In genomic region chr4:130793180-130793501, GRCm38 (mm10) we compare ENCODE assay signal across 9 mouse cellular contexts. TPM values are rescaled to one million over a fixed set of nuclear protein-coding genes. Genes with fewer than 3 reads are reported as not detected.
DNase-seq lines count a peak whose midpoint lies in the region; ATAC-seq and TF ChIP-seq lines count a peak whose summit lies in the region.
"Had no signal": no experiment of that assay in that cellular context is flagged by ENCODE, and none has a peak within 500 bp of the region (broad histone marks: within the 10 kb centered on the region; RNA-seq: fewer than 3 reads in every experiment).

No protein-coding gene starts in this region.

- peak overlapping the region; percentile 79 for H3K9ac ChIP-seq in kidney, postnatal 0 days (ENCODE audit: low read depth, low read length)
- peak overlapping the region; percentile 97 for H3K9ac ChIP-seq in embryonic facial prominence, embryonic 14.5 days (ENCODE audit: low read depth, low read length)
- H3K9ac ChIP-seq in intestine, embryonic 14.5 days (ENCODE audit: low read length): peak overlapping the region; percentile 93

- DNase-seq in kidney, postnatal 0 days (ENCODE audit: low spot score): no peak
- no peak for DNase-seq in kidney, adult 11 months
- no peak for DNase-seq in embryonic facial prominence, embryonic 14.5 days (ENCODE audit: low spot score)
- no peak for DNase-seq in intestine, embryonic 14.5 days (ENCODE audit: low spot score)
- no peak for DNase-seq in spleen, postnatal 4 days (ENCODE audit: low spot score in 2 of 2)
- DNase-seq in spleen, postnatal 14 days (ENCODE audit: low spot score in 2 of 2): no peak
- DNase-seq in spleen, postnatal 36 days (ENCODE audit: low spot score in 2 of 2): no peak
- DNase-seq: kidney, adult 9 months had no signal

- no peaks in the 10 kb centered on the region for H3K36me3 ChIP-seq in kidney, postnatal 0 days (ENCODE audit: insufficient read depth, low read length)
- no peaks in the 10 kb centered on the region for H3K36me3 ChIP-seq in embryonic facial prominence, embryonic 14.5 days (ENCODE audit: control insufficient read depth, insufficient read depth, low read length)
- no peaks in the 10 kb centered on the region for H3K36me3 ChIP-seq in intestine, embryonic 14.5 days (ENCODE audit: control insufficient read depth, insufficient read depth, low read length)
- no peaks in the 10 kb centered on the region for H3K36me3 ChIP-seq in myocyte (ENCODE audit: control insufficient read depth, insufficient read depth)

- peak overlapping the region; percentile 96 for H3K4me2 ChIP-seq in kidney, postnatal 0 days (ENCODE audit: low read length)
- peak overlapping the region; percentile 95 for H3K4me2 ChIP-seq in embryonic facial prominence, embryonic 14.5 days (ENCODE audit: low read depth, low read length)
- peak overlapping the region; percentile 93 for H3K4me2 ChIP-seq in intestine, embryonic 14.5 days (ENCODE audit: low read length)
- H3K4me2 ChIP-seq in myocyte (ENCODE audit: low read depth): peak overlapping the region; percentile 75

- no peak overlapping the region for H3K27ac ChIP-seq in kidney, postnatal 0 days
- H3K27ac ChIP-seq in embryonic facial prominence, embryonic 14.5 days (replicated peaks; ENCODE audit: low read depth, low read length): no peak overlapping the region
- H3K27ac ChIP-seq in intestine, embryonic 14.5 days (ENCODE audit: low read depth): no peak overlapping the region

- no peaks in the 10 kb centered on the region for H3K9me3 ChIP-seq in kidney, postnatal 0 days (replicated peaks; ENCODE audit: low read length)
- H3K9me3 ChIP-seq in embryonic facial prominence, embryonic 14.5 days (ENCODE audit: control insufficient read depth, low read length): no peaks in the 10 kb centered on the region
- no peaks in the 10 kb centered on the region for H3K9me3 ChIP-seq in intestine, embryonic 14.5 days (ENCODE audit: control insufficient read depth, low read length)

- no peak for TF ChIP-seq CTCF in kidney, postnatal 0 days (IDR thresholded peaks at IDR 0.05; ENCODE audit: low read depth)

- H3K4me3 ChIP-seq in kidney, postnatal 0 days (replicated peaks; ENCODE audit: low read depth, low read length): peak overlapping the region; percentile 78
- peak overlapping the region; percentile 88 for H3K4me3 ChIP-seq in embryonic facial prominence, embryonic 14.5 days (ENCODE audit: low read depth, low read length)
- H3K4me3 ChIP-seq in intestine, embryonic 14.5 days (ENCODE audit: low read depth, low read length): peak overlapping the region; percentile 82
- peak overlapping the region; percentile 12 for H3K4me3 ChIP-seq in myocyte

- H3K4me1 ChIP-seq in kidney, postnatal 0 days (replicated peaks; ENCODE audit: insufficient read depth, low read length): peaks cover 20% of the 10 kb centered on the region
- peaks cover 24% of the 10 kb centered on the region for H3K4me1 ChIP-seq in embryonic facial prominence, embryonic 14.5 days (ENCODE audit: control insufficient read depth, insufficient read depth, low read length)
- peaks cover 27% of the 10 kb centered on the region for H3K4me1 ChIP-seq in intestine, embryonic 14.5 days (replicated peaks; ENCODE audit: control insufficient read depth, insufficient read depth, low read length)

- WGBS in kidney, postnatal 0 days: 21% methylated on average over 7 of the region's 7 CpGs
- WGBS in embryonic facial prominence, embryonic 14.5 days: 39% methylated on average over 7 of the region's 7 CpGs
- 46% methylated on average over 7 of the region's 7 CpGs for WGBS in intestine, embryonic 14.5 days

- H3K79me2 ChIP-seq in myocyte (ENCODE audit: control insufficient read depth, insufficient read depth): no peaks in the 10 kb centered on the region

- H3ac ChIP-seq in myocyte (ENCODE audit: control insufficient read depth, insufficient read length): peak overlapping the region; percentile 26

- TF ChIP-seq POLR2A in myocyte (IDR thresholded peaks at IDR 0.05; ENCODE audit: insufficient read length, low read depth): no peak

- ATAC-seq in kidney, postnatal 0 days (replicated peaks; ENCODE audit: low FRiP score, low read depth): no peak; the same call in 1 of the 2 replicates
- no peak for ATAC-seq in embryonic facial prominence, embryonic 14.5 days (ENCODE audit: low read depth)
- ATAC-seq in intestine, embryonic 14.5 days (replicated peaks; ENCODE audit: low FRiP score, low TSS enrichment, low read depth): no peak

- H3K27me3 ChIP-seq in kidney, postnatal 0 days (ENCODE audit: insufficient read depth, low read length): no peaks in the 10 kb centered on the region
- no peaks in the 10 kb centered on the region for H3K27me3 ChIP-seq in embryonic facial prominence, embryonic 14.5 days (replicated peaks; ENCODE audit: control insufficient read depth, insufficient read depth, low read length)
- no peaks in the 10 kb centered on the region for H3K27me3 ChIP-seq in intestine, embryonic 14.5 days (replicated peaks; ENCODE audit: control insufficient read depth, insufficient read depth, low read length)
- H3K27me3 ChIP-seq in myocyte (ENCODE audit: control insufficient read depth, insufficient read depth, insufficient read length): peaks cover 5% of the 10 kb centered on the region

TF ChIP-seq in myocyte, 11 proteins besides CTCF, POLR2A, EP300 and RAD21:
- TF ChIP-seq TCF12 (IDR thresholded peaks at IDR 0.05; ENCODE audit: insufficient read depth, poor library complexity, severe bottlenecking): no peak
- TF ChIP-seq POLR2AphosphoS2 (IDR thresholded peaks at IDR 0.05; ENCODE audit: insufficient read length, low read depth): no peak
- TF ChIP-seq SRF (IDR thresholded peaks at IDR 0.05; ENCODE audit: control insufficient read depth, insufficient read length, low read depth): no peak
- no peak for TF ChIP-seq MYOD1 (IDR thresholded peaks at IDR 0.05; ENCODE audit: control insufficient read depth in 1 of 3, insufficient read length in 2 of 3, low read depth in 2 of 3)
- no peak for TF ChIP-seq REST (IDR thresholded peaks at IDR 0.05; ENCODE audit: insufficient read depth, insufficient read length)
TF ChIP-seq in myocyte: peak in this region for 0.

RNA-seq across cellular contexts. Expression of gene Sdc3, which starts 0.8 kb away (rescaled TPM):
- 14.9 and 16.2 TPM in 2 replicates for polyA plus RNA-seq in kidney, postnatal 0 days (2015; fragmentation: Nextera tagmentation; extraction: Ambion mirVana)
- polyA plus RNA-seq in embryonic facial prominence, embryonic 14.5 days (2014; fragmentation: Nextera tagmentation; extraction: Ambion mirVana): 34.7 and 35.7 TPM in 2 replicates
- polyA plus RNA-seq in intestine, embryonic 14.5 days (2014; fragmentation: Nextera tagmentation; extraction: Ambion mirVana): 19.2 and 21.1 TPM in 2 replicates
- 15.8 TPM for polyA plus RNA-seq in myocyte (2012; fragmentation: generic; extraction: Trizol)

Comparison
In these comparisons a context has a peak if more than half of its experiments do, and no peak if none do; other contexts are left out.
1. H3K4me3 ChIP-seq: peak in every context shown above with its lines; median percentile 88 in embryonic facial prominence, embryonic 14.5 days; 82 in intestine, embryonic 14.5 days; 78 in kidney, postnatal 0 days; 12 in myocyte.